Mouse (Mus musculus) forelimb bud, embryonic 11.5 days (tissue): Measurements from ENCODE around the gene Krtap4-2.
"Not testable (repeated sequence)": the region's sequence is repeated elsewhere in the genome, so short reads cannot be mapped to it uniquely, and the experiment has no call there.

Experiments
- DNase-seq: peaks from one replicate; pipeline ENCODE4 v3.0.0-alpha.2; 2012; ENCODE audit warnings: low read depth, low spot score

Gene Krtap4-2

GRCm38 (mm10) chr11:99634653-99635134 is at the start of gene Krtap4-2:
Gene Krtap4-2 (minus strand): TSS chr11:99635084.
- DNase-seq = no peak

- no peak for DNase-seq
Observed at GRCm38 (mm10) chr11:99683481-99683880, 48.6 kb upstream of the Krtap4-2 start.

GRCm38 (mm10) chr11:99665860-99666259 is 31.0 kb upstream of the Krtap4-2 start, which contains the start of gene Krtap4-6:
Gene Krtap4-6 (minus strand): TSS chr11:99665960.
- DNase-seq = no peak

- no peak for DNase-seq
Observed at GRCm38 (mm10) chr11:99662802-99663201, 27.9 kb upstream of the Krtap4-2 start.

GRCm38 (mm10) chr11:99659256-99659655 is 24.4 kb upstream of the Krtap4-2 start:
- no peak for DNase-seq

GRCm38 (mm10) chr11:99658467-99659010 is 23.7 kb upstream of the Krtap4-2 start, which contains the start of gene Gm11563:
Gene Gm11563 (minus strand): TSS chr11:99658960.
- DNase-seq = not testable (repeated sequence)

GRCm38 (mm10) chr11:99657051-99657450 is 22.2 kb upstream of the Krtap4-2 start:
- no peak for DNase-seq

GRCm38 (mm10) chr11:99650136-99650535 is 15.3 kb upstream of the Krtap4-2 start, which contains the start of gene Gm11555:
Gene Gm11555 (minus strand): TSS chr11:99650236.
- no peak for DNase-seq

- no peak for DNase-seq
Observed at GRCm38 (mm10) chr11:99646444-99646843, 11.6 kb upstream of the Krtap4-2 start.

- no peak for DNase-seq
Observed at GRCm38 (mm10) chr11:99644351-99644750, 9.5 kb upstream of the Krtap4-2 start.

GRCm38 (mm10) chr11:99643635-99644139 is 8.8 kb upstream of the Krtap4-2 start, which contains the start of gene Krtap4-7:
Gene Krtap4-7 (minus strand): TSS chr11:99644089.
- DNase-seq = not testable (repeated sequence)

- peak; percentile 29 for DNase-seq
Observed at GRCm38 (mm10) chr11:99640926-99641325, 6.0 kb upstream of the Krtap4-2 start.

GRCm38 (mm10) chr11:99637086-99637485 is 2.2 kb upstream of the Krtap4-2 start:
- no peak for DNase-seq

- no peak for DNase-seq
Observed at GRCm38 (mm10) chr11:99633293-99633692, 1.6 kb downstream of the Krtap4-2 start.

GRCm38 (mm10) chr11:99630890-99631289 is 4.0 kb downstream of the Krtap4-2 start:
- no peak for DNase-seq

- no peak for DNase-seq
Observed at GRCm38 (mm10) chr11:99628138-99628537, 6.7 kb downstream of the Krtap4-2 start, which contains the start of gene Krtap4-1. Gene Krtap4-1 (minus strand): TSS chr11:99628238.

- DNase-seq = no peak
Observed at GRCm38 (mm10) chr11:99620335-99620734, 14.5 kb downstream of the Krtap4-2 start, which contains the start of gene Gm11562. Gene Gm11562 (minus strand): TSS chr11:99620435.

GRCm38 (mm10) chr11:99614796-99615363 is 20.0 kb downstream of the Krtap4-2 start, which contains the start of gene Krtap2-4:
Gene Krtap2-4 (minus strand): TSS chr11:99614846.
- DNase-seq = no peak

GRCm38 (mm10) chr11:99610089-99610488 is 24.8 kb downstream of the Krtap4-2 start, which contains the start of gene Gm11937:
Gene Gm11937 (minus strand): TSS chr11:99610189.
- DNase-seq = not testable (repeated sequence)

GRCm38 (mm10) chr11:99609126-99609525 is 25.8 kb downstream of the Krtap4-2 start:
- no peak for DNase-seq

GRCm38 (mm10) chr11:99603208-99603607 is 31.7 kb downstream of the Krtap4-2 start, which contains the start of gene Gm11938:
Gene Gm11938 (minus strand): TSS chr11:99603308.
- DNase-seq = not testable (repeated sequence)

GRCm38 (mm10) chr11:99597742-99598141 is 37.1 kb downstream of the Krtap4-2 start, which contains the start of gene Krtap9-3:
Gene Krtap9-3 (minus strand): TSS chr11:99598105.
- DNase-seq = not testable (repeated sequence)
